Mouse (Mus musculus) left cerebral cortex, adult 8-10 months (tissue): ENCODE measurements around the gene Socs7. TPM values are rescaled to one million over a fixed set of nuclear protein-coding genes. Genes with fewer than 3 reads are reported as not detected.
A peak's percentile ranks its signal among the peaks of the same experiment; 100 is the strongest.

ENCODE experiments used
- DNase-seq, 2 experiments: peaks; one replicate each; pipeline ENCODE4 v3.0.0; 2022; ENCODE audit warnings: low spot score in 2 of 2
- total RNA-seq, 4 experiments: library from RNA; stranded (reverse); gene quantifications; 2 replicates each; pipeline ENCODE4 v1.2.4; 2022

Gene Socs7
- total RNA-seq, 4 experiments from 2014 or later = 70.3 to 77.2 (median 75.1) TPM

- peak in 1 of 2 experiments; percentile 70 for DNase-seq
Measured at GRCm38 (mm10) chr11:97415712-97416636, 53.6 kb downstream of the Socs7 start.

GRCm38 (mm10) chr11:97416637-97417035 is 54.3 kb downstream of the Socs7 start:
- no peak for DNase-seq

- no peak for DNase-seq
Measured at GRCm38 (mm10) chr11:97418834-97419539, 56.6 kb downstream of the Socs7 start.

GRCm38 (mm10) chr11:97419540-97419900 is 57.2 kb downstream of the Socs7 start:
- no peak for DNase-seq

- no peak for DNase-seq
Measured at GRCm38 (mm10) chr11:97422507-97422906, 60.2 kb downstream of the Socs7 start.

GRCm38 (mm10) chr11:97424092-97424692 is 61.8 kb downstream of the Socs7 start:
- DNase-seq = no peak

GRCm38 (mm10) chr11:97424802-97425201 is 62.5 kb downstream of the Socs7 start:
- DNase-seq = no peak

GRCm38 (mm10) chr11:97427794-97428725 is 65.7 kb downstream of the Socs7 start:
- DNase-seq = no peak

GRCm38 (mm10) chr11:97428726-97429077 is 66.4 kb downstream of the Socs7 start:
- no peak for DNase-seq

GRCm38 (mm10) chr11:97429615-97430014 is 67.3 kb downstream of the Socs7 start:
- DNase-seq = no peak

GRCm38 (mm10) chr11:97432015-97432414 is 69.7 kb downstream of the Socs7 start:
- no peak for DNase-seq

GRCm38 (mm10) chr11:97432983-97433539 is 70.7 kb downstream of the Socs7 start:
- DNase-seq = no peak

- no peak for DNase-seq
Measured at GRCm38 (mm10) chr11:97434121-97434520, 71.8 kb downstream of the Socs7 start.

GRCm38 (mm10) chr11:97434704-97435454 is 72.5 kb downstream of the Socs7 start:
- no peak for DNase-seq

GRCm38 (mm10) chr11:97435808-97436491 is 73.6 kb downstream of the Socs7 start:
- DNase-seq = no peak

- no peak for DNase-seq
Measured at GRCm38 (mm10) chr11:97437745-97438144, 75.4 kb downstream of the Socs7 start.

GRCm38 (mm10) chr11:97438868-97439267 is 76.5 kb downstream of the Socs7 start:
- no peak for DNase-seq

- DNase-seq = no peak
Measured at GRCm38 (mm10) chr11:97439935-97440334, 77.6 kb downstream of the Socs7 start.

- DNase-seq = no peak
Measured at GRCm38 (mm10) chr11:97440441-97440881, 78.1 kb downstream of the Socs7 start.
